Mouse (Mus musculus) embryo, embryonic 11.5 days (tissue): ENCODE measurements around the gene Zc3h18.

Experiments used
- DNase-seq: peaks from one replicate; pipeline ENCODE4 v3.0.0-alpha.2; 2012; ENCODE audit warnings: low read depth, low spot score

The Zc3h18 gene

GRCm38 (mm10) chr8:122436146-122436545 is 59.7 kb downstream of the Zc3h18 start:
- no peak for DNase-seq

GRCm38 (mm10) chr8:122436586-122437125 is 60.2 kb downstream of the Zc3h18 start:
- no peak for DNase-seq

- DNase-seq: no peak
Measured at GRCm38 (mm10) chr8:122437708-122438331, 61.4 kb downstream of the Zc3h18 start.

- no peak for DNase-seq
Measured at GRCm38 (mm10) chr8:122439336-122439735, 62.9 kb downstream of the Zc3h18 start.

GRCm38 (mm10) chr8:122441326-122441725 is 64.9 kb downstream of the Zc3h18 start:
- no peak for DNase-seq

- no peak for DNase-seq
Measured at GRCm38 (mm10) chr8:122442356-122442755, 65.9 kb downstream of the Zc3h18 start.

GRCm38 (mm10) chr8:122442781-122443180 is 66.4 kb downstream of the Zc3h18 start:
- no peak for DNase-seq

GRCm38 (mm10) chr8:122443262-122444006 is 67.0 kb downstream of the Zc3h18 start, which contains the start of gene Mvd:
Gene Mvd (minus strand): TSS chr8:122443422.
- peak; percentile 99 for DNase-seq

- DNase-seq: peak; percentile 32
Measured at GRCm38 (mm10) chr8:122444058-122444748, 67.8 kb downstream of the Zc3h18 start.

GRCm38 (mm10) chr8:122445203-122445602 is 68.8 kb downstream of the Zc3h18 start:
- no peak for DNase-seq

- no peak for DNase-seq
Measured at GRCm38 (mm10) chr8:122451161-122451703, 74.8 kb downstream of the Zc3h18 start.

GRCm38 (mm10) chr8:122452154-122452553 is 75.7 kb downstream of the Zc3h18 start:
- no peak for DNase-seq

GRCm38 (mm10) chr8:122454409-122454808 is 78.0 kb downstream of the Zc3h18 start:
- DNase-seq: no peak

- no peak for DNase-seq
Measured at GRCm38 (mm10) chr8:122457171-122457570, 80.8 kb downstream of the Zc3h18 start.

- no peak for DNase-seq
Measured at GRCm38 (mm10) chr8:122459218-122459900, 83.0 kb downstream of the Zc3h18 start.

GRCm38 (mm10) chr8:122459990-122460389 is 83.6 kb downstream of the Zc3h18 start:
- no peak for DNase-seq

- no peak for DNase-seq
Measured at GRCm38 (mm10) chr8:122460524-122461472, 84.4 kb downstream of the Zc3h18 start, which contains the start of gene Snai3. Gene Snai3 (minus strand): TSS chr8:122460733.

GRCm38 (mm10) chr8:122461473-122462148 is 85.2 kb downstream of the Zc3h18 start:
- DNase-seq: no peak

- DNase-seq: no peak
Measured at GRCm38 (mm10) chr8:122462510-122462909, 86.1 kb downstream of the Zc3h18 start.
